Mouse (Mus musculus) frontal cortex, postnatal 36 days (tissue): ENCODE data around the gene Nnat.
"Not testable (repeated sequence)": the region's sequence is repeated elsewhere in the genome, so short reads cannot be mapped to it uniquely, and the experiment has no call there.

Source experiments
- DNase-seq, 2 experiments: peaks; one replicate each; pipeline ENCODE4 v3.0.0; 2022; ENCODE audit warnings: low spot score in 2 of 2

The Nnat gene

DNA sequence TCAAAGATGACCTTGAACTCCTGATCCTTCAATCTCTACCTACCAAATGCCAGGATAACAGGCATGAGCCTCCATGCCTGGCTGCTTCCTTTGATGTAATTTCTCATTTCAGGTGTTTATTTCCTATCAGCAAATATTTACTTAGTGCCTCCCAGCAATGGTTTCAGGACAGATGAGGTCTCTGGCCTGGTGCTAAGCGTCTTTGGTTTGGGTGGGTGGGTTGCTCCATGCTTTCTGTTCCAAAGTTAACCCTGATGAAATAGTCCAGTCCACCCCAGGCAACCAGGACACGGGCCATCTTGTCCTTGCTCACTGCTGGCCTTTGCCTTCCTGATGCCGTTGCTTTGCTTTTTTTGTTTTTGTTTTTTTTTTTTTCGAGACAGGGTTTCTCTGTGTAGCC, 9.6 kb upstream of the Nnat start:
- no peak for DNase-seq

DNA sequence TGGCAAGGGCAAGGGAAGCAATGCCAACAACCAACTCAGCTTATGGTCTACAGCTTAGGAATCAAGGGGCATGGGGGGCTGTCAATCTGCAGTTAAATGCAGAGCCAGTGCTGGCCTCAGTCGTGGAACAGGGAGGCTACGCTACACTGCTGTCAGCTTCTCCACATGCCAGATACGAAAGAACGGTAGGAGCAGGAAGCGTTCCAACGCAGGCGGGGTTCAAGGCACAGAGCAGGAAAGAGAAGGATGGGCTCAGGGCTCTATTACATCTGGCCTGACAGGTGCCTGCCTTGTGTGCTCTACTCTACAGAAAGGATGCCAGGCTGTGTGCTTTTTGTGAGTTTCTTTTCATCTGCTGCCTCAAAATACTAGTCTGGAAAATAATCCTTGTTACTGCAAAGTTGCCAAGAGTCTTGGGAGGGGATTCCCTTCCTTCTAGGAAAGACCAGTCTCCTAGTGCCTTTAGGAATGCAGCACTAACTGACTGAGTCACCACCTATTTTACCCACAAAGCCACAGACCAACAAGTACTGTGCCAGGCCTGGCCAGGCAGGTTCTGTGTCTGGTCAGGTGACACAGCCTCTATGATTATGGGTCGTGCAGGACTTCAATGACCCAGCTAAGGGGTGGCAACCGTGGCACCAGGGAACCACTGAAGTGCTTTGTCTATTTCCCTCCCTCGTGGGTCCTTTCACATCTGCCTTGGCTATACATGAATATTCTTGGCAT, 7.6 kb upstream of the Nnat start:
- DNase-seq = no peak

DNA sequence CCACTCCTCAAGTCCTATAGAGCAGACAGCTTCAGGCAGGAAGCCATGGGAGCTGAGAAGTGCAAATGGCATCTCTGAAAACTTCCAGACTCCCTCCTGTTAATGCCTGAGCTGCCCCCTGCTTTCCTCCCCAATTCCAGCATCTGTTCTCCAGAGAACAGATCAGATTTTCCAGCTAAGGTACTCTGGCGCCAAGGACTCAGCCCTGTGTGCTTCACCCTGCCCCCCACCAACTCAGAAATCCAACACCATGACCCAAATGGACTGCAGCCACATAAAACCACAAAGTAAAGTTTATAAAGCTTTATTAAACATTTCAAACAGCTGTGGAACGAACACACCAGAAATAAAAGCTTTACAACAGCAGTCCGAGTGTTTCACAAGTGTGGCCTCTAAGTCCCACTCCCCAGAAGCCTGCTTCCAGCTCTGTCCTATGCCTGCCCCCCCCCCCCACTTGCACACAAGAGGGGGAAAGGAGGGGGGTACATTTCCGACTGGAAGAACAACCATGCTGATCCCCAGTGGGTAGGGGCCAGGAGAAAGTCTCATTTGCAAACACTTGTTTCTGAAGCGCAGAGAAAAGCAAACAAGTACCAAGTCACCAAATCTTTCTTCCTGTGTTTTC, 3.7 kb upstream of the Nnat start:
- no peak for DNase-seq

DNA sequence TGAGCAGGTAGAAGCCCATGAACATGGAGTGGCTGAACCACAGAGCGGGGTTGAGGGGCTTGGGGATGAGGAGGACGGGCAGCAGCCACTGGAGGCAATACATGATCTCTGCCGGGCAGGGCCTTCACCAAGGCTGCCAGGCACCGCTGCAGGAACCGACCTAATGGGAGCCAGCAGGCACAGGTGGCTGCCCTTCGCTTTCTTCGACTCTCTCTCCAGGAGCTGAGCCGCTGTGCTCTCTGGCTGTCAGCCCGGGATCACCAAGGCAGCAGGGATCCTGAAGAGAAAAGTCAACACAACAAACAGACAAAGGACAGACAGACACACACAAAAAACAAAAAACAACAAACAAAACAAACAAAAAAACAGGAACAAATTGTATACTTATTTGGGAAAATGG, 1.8 kb upstream of the Nnat start:
- DNase-seq = no peak

DNA sequence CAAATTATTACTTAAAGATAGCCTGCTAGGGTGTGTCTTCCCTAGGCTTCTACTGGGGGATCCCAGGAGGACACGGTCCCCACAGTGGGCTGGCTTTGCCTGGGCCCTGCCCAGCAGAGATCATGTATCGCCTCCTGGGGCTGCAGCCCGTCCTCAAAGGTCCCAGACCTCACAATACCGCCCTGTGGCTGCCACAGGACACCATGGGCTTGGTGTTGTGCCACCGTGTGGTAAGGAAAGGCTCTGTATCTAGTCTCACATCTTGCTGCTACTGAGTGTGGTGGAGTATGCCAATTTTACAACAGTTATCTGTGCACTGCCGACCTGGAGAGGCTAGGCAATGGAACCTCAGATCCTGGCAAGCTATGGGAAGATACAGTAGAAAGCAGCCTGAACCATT, 1.4 kb upstream of the Nnat start:
- DNase-seq = no peak

DNA sequence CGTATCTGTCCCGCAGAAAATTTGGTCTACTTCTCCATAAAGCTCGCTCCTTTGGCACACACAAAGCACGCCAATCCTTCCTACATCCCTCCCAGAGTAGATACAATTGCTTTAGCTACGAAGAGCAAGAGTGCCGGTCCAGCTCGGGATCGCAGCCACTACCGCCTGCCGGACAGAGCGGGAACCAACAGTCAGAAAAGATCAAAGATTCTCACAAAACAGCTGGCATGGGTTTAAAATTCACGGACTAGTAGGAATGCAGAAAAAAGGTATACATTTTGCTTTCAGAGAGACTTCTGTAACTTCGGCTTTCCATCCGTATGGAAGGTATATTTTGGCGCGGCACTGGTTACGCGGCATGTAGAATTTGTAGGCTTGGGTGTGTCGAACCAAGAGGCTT, 438 bp upstream of the Nnat start:
- DNase-seq = no peak

DNA sequence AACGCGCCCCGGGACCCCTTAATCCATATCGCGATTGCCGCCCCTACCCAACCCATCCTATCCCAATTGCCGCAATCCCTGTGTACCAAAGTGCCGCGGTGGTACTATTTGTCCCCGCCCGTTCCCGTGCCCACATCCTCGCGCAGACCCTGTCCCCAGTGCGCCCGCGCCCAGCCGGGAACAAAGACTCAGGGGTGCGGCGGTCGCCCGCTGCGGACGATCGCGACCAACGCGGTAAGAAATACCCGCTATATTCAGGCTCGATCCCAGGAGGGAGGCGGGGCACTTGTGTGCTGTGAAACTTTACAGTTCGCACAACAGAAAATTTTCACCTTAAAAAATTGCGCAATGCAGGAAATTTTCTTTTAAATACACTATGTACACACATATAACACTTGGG, 424 bp downstream of the Nnat start:
- DNase-seq = no peak

DNA sequence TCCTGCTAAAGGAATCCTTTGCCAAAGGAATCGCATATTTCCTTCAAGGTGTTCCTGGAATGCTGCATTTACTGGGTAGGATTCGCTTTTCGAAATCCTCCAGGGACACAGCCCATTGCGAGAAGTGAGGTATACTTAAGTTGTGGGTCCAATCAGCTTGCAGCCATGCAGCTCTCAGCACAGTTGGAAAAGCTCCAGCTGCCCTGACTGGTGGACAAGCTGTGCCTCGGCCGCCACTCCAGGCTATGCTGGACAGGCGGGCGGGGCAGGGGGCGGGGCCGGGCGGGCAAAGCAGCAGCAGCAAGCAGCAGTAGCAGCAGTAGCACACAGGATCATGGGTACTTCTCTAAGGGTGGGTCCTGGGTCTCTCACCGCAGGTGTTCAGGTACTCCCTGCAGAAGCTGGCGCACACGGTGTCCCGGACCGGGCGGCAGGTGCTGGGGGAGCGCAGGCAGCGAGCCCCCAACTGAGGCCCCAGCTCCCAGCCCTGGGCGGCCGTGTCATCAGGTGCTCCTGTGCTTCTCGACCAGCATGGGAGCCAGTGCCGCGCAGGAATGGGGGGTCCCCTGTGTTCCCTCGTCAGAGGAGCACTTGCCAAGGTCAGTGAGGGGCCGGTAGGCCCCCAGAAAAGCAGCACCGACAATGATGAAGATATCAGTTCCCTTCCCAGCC, 1.4 kb downstream of the Nnat start:
- DNase-seq = peak in 1 of 2 experiments; percentile 62

DNA sequence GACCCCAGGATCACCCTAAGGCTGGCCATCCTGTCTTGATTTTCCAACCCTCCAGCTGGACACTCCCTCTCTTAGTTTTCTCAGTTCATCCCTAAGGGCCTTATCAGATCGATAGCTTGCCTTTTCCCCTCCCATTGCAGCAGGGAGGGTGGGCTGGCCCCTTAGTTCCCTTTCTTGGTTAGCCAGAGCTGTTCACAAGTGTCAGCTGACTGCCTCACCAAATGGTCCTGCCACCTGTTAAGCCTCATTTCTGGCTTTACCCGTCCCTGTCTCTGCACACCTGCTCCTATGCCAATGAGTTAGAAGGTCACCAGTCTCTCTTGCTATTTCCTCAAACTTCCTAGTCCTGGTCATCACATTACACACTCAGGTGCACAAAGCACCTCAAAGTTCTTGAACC, 3.2 kb downstream of the Nnat start:
- DNase-seq = no peak

DNA sequence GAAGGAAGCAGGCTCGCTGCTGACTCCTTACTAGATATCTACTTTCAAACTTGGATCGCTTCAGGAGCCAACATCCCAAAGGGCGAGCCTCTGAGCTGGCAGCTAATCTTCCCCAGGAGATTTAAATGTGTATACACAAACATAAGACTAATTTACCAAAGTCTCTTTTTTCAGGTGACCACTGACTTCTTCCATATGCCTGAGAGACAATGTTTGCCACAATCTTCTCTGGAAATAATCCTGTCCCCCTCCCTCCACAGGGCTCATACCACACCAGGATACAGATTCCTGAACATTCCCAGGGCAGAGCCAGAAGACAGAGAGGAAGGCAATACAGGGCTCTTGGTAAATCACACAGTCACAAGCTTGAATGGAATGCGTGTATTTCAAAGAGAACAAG, 4.8 kb downstream of the Nnat start:
- DNase-seq = no peak

DNA sequence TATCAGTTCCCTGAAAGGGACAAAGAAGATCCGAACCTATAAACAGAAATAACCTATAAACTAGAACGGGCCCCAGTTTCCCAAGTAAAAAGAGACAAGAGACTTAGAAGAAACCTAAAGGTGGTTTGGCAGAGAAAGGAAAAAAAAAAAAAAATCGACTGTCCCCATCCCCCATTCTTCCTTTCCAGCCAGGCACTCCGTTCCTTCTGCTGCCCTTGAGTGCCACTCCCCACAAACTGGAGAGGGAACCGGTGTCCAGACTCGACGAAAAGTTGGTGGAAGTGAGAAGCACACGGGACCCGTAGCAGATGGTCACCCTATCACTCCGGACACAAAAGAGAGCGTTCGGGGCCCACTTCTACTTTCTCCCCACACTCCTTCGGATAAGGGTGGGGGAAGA, 5.6 kb downstream of the Nnat start:
- no peak for DNase-seq

DNA sequence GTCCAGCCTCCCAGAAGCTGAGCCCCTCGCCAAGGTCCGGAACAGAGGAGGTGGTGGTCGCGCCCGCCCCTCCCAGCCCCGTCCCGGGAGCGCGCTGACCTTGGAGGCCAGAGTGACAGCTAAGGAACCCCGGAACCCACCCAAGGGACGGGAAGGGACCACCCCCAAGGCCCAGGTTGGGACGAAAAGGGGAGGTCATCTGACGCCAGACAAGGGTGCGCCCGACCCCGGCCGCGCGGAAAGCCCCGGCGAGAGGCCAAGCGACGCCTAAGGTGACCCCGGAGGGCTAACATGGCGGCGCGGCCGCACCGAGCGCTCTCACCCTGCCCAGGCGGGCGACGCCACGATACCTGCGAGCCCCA, 6.0 kb downstream of the Nnat start:
- no peak for DNase-seq

DNA sequence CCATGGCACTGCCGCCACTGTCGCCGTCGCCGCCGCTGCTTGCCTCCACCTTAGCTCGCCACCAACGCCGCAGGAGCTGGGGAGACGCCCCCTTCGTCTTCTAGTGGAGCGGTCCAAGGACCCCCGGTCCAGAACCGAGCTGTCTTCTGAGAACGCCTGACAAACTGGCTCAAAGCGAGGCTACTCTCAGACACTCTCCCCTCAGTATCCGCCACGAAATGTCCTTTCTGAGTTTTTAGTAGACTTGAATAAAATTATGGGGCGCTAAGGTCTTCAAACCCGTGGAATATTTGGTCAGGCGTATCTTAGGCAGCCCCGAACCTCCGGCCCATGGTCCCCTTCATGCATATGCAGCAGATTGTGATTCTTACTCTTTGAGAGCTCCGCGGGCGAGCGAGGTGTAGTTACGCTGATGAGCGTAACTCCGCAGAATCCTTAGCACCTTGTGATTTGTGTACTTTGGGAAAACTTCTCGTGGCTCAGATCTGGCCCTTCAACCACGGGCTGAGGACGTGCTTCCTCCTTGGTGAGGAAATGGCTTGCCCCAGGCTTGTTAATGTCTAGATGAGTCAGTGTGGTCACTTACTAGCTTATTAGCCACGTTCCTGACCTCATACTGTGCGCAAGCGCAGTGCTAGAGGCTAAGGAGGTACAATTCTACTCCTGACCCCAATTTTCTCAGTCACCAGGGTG, 6.5 kb downstream of the Nnat start:
- DNase-seq = peak; percentile 90 to 92

DNA sequence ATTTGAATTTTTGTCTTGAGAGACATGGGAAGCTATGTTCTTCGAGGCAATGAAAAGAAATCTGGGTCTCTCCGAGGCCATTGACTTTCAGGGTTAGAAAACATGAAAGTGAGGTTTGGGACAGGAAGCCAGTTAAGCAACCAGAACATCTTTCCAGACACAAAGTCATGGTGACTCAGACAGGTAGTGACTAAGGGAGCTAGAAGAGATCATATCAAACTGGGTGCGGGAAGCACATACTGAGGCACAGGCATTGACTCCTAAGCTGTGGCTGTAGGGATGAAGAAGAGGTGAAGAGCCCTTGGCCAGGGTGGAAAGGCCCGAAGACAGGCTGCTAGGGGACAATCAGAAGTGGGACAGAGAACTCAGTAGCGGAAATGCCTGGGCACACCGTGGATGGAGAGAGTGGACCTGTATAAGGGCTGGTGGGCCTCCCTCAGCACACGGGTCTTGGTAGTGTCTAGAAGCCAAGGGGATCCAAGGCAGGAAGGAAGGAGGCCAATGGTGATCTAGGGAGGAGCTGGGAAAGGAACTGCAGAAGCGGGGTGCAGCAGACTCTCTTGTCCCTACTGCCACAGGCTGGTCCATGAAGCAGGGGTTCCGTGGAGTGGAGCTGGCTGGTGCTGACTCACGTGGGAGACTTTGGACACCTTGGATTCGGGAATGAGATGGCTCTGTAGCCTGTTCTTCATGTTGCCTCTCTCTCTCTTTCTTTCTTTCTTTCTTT, 7.5 kb downstream of the Nnat start:
- no peak for DNase-seq

DNA sequence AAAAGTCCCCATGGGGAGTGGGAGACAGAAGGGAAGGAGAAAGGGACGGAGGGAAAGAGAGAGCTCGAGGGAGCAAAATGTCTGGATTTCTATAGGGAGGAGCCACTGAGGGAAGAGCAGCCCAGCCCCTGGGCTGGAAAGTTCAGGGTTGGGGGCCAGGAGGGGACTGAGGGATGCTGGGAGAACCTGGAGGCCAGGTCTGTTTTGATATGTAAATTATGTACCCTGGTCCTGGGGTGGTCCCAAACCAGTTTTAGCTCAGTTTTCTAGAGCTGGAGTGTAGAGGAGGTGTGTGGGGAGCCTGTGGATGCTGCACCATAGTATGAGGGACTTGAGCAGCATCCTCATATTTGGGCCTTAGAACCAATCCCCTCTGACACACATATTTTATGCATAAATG, 9.0 kb downstream of the Nnat start:
- DNase-seq = no peak

DNA sequence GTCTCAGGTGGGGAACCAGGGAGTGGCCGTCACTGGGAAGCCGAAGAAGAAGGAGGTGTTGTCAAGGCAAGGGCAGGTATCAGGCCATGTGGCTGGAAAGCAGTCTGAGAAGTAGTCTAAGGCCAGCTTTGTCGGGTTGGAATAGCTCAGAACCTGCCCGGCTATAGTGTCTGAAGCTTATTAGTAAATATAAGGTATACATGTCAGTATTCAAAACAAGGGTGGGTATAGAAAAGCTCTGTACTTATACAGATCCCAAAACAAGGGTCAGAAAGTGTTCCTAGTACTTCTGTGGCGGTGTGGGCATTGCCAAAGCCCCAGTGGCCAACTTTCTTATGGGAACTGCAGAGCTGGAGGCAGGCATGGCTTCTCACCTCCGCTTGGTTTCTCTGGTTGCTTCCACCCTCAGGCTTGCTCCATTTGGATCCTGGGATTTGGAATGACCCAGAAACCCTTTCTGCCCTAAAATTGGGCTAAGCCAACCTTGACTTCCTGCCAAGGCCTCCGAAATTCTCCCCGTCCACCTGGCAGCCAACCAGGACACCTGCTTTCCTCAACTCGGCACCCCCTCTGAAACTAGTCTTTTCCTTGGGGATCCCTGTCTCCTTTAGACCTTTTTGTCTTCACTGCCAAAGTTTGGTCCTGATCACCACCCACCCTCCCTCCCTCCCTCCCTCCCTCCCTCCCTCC, 10.1 kb downstream of the Nnat start:
- no peak for DNase-seq

DNA sequence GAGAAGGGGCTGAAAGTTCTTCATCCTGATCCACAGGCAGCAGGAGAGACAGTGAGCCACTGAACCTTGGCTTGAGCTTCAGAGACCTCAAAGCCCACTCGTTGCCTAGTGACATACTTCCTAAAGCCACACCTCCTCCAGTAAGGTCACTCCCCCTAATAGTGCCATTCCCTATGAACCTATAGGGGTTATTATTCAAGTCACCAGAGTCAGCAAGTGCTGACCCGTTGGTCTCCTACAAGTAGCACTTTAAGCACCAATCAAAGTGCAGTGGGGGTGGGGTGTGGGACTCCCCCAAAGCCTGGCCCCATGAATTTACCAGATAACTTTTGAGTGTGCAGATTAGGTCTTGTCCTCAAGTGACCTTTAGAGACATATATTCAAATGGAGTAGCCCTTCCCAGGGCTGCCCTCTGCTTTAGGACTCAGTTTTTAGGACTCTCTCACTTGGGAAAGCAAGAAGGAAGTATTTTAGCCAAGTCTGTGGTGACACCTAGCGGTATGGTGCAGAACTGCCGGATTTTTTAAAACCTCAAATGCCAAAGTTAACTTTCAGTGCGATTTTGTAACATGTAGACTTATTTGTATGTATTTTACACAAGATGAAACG, 11.4 kb downstream of the Nnat start, which contains the start of gene Blcap:
Gene Blcap (minus strand): TSS at position 51 of the 609 bp plus-strand sequence.
- DNase-seq = peak; percentile 61 to 82

DNA sequence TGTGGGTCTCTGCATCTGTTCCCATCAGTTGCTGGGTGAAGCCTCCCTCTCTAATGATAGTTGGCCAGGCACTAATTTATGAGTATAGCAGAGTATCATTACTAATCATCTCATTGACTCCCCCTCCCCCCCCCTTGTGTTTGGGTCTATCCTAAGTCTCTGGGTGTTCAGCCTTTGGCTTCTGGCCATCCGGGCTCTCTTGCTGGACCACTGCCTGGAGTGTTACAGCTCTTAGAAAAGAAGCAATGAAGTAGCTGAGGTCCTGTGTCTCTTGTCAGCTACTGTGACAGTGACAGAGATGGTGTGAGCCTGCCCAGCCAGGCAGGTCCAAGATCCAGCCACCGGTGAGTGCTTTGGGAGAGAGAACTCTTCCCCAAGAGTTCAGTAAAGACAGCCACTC, 12.9 kb downstream of the Nnat start:
- DNase-seq = no peak

DNA sequence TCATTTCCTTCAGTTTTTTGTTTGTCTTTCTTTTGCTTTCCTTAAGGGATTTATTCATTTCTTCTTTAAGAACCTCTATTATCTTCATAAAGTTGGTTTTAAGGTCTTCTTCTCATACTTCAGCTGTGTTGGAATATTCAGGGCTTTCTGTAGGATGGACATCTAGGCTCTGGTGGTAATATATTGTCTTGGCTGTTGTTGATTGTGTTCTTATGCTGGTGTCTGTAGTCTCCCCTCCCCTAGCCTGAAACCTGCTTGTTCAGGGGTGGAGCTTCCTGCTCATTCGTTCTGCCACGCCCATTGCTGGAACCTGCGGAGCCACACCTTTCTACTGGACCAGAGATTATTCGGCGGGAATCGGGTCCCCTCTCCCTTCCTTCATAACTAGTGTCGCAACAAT, 25.5 kb downstream of the Nnat start:
- not testable (repeated sequence) for DNase-seq

DNA sequence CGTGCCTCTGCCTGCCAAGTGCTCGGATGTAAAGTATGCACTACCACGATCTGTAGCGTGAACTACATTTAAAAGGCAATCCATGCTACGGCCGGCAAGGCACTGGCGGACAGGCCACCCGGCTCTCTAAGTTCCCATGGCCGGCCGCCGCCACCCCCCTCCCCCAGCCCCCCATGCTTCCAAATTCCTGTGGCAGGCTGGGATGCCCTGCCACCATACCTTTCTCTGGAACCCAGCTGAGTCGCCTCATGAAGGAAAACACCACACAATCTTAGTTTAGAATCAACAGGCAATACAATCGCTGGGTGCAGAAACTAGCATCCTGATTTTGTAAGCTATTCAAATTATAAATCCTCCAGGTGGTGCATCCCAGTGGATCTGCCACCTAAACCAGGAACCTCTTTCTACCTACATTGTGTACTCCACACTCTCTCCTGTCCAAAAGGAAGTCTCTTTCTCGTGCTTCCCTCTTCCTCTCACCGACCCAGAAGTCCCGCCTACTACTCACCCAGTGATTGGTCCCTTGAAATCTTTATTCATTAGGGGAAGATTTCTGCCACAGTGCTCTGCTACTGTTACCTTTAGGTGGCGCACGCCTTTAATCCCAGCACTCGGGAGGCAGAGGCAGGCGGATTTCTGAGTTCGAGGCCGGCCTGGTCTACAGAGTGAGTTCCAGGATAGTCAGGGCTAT, 37.1 kb downstream of the Nnat start:
- no peak for DNase-seq
